Mouse (Mus musculus) frontal cortex, adult (tissue): ENCODE measurements around the gene Stum.
"Not testable (repeated sequence)": the region's sequence is repeated elsewhere in the genome, so short reads cannot be mapped to it uniquely, and the experiment has no call there.

Experiments
- ATAC-seq: cut with Nextera tagmentation; 2 replicates; pipeline ENCODE4 v1.9.2; 2017; ENCODE audit warnings: mild to moderate bottlenecking, moderate library complexity, mixed read lengths; ENCODE audit not compliant: low TSS enrichment

Gene Stum

GRCm38 (mm10) chr1:180483399-180484291, at the start of gene Stum:
TSS of gene Stum (minus strand) at chr1:180483504.
- peak; percentile 72 for ATAC-seq

GRCm38 (mm10) chr1:180532671-180533070, 49.4 kb upstream of the Stum start:
- ATAC-seq: no peak

GRCm38 (mm10) chr1:180530457-180531263, 47.4 kb upstream of the Stum start:
- ATAC-seq: no peak

- no peak for ATAC-seq
These were observed 46.5 kb upstream of the Stum start for GRCm38 (mm10) chr1:180529847-180530246.

- ATAC-seq: no peak
These were observed 42.0 kb upstream of the Stum start for GRCm38 (mm10) chr1:180525301-180525700.

GRCm38 (mm10) chr1:180523320-180523719, 40.0 kb upstream of the Stum start:
- no peak for ATAC-seq

GRCm38 (mm10) chr1:180520190-180520589, 36.9 kb upstream of the Stum start:
- ATAC-seq: peak; percentile 80

- ATAC-seq: no peak
These were observed 36.2 kb upstream of the Stum start for GRCm38 (mm10) chr1:180519520-180519919.

- not testable (repeated sequence) for ATAC-seq
These were observed 35.6 kb upstream of the Stum start for GRCm38 (mm10) chr1:180518899-180519298.

GRCm38 (mm10) chr1:180518412-180518811, 35.1 kb upstream of the Stum start:
- no peak for ATAC-seq

GRCm38 (mm10) chr1:180517390-180518054, 34.2 kb upstream of the Stum start:
- 0 out of 2 replicates have a peak, but pooled peaks have one; percentile 15 for ATAC-seq

- no peak for ATAC-seq
These were observed 30.8 kb upstream of the Stum start for GRCm38 (mm10) chr1:180514077-180514476.

GRCm38 (mm10) chr1:180510879-180511278, 27.6 kb upstream of the Stum start:
- ATAC-seq: peak; percentile 26; the same call in 1 of the 2 replicates

GRCm38 (mm10) chr1:180510442-180510841, 27.1 kb upstream of the Stum start:
- peak; percentile 56 for ATAC-seq

GRCm38 (mm10) chr1:180508662-180509061, 25.4 kb upstream of the Stum start:
- ATAC-seq: no peak

GRCm38 (mm10) chr1:180507291-180507791, 24.0 kb upstream of the Stum start:
- ATAC-seq: peak; percentile 82

- no peak for ATAC-seq
These were observed 23.0 kb upstream of the Stum start for GRCm38 (mm10) chr1:180506341-180506740.

- ATAC-seq: no peak
These were observed 21.6 kb upstream of the Stum start for GRCm38 (mm10) chr1:180504899-180505298.

- ATAC-seq: no peak
These were observed 20.2 kb upstream of the Stum start for GRCm38 (mm10) chr1:180503484-180503883.

GRCm38 (mm10) chr1:180502566-180502965, 19.3 kb upstream of the Stum start:
- ATAC-seq: no peak

- ATAC-seq: no peak
These were observed 17.3 kb upstream of the Stum start for GRCm38 (mm10) chr1:180500641-180501040.

- no peak for ATAC-seq
These were observed 16.9 kb upstream of the Stum start for GRCm38 (mm10) chr1:180500218-180500617.
